17 mouse cellular contexts compared by ENCODE assay signal in genomic region chr14:30249591-30249990, GRCm38 (mm10).
DNase-seq lines count a peak whose midpoint lies in the region; ATAC-seq lines count a peak whose summit lies in the region.
"Had no signal": no experiment of that assay in that cellular context is flagged by ENCODE, and none has a peak within 500 bp of the region (broad histone marks: within the 10 kb centered on the region; RNA-seq: fewer than 3 reads in every experiment).

No protein-coding gene starts in this region.

- DNase-seq in heart, adult 11 months: peak; percentile 88
- peak; percentile 29 to 65 for DNase-seq in thymus, adult 18-20 months
- no peak for DNase-seq in left cerebral cortex, postnatal 10 days (ENCODE audit: extremely low spot score in 1 of 2, low spot score in 2 of 2)
- no peak for DNase-seq in layer of hippocampus, postnatal 14 days (ENCODE audit: low spot score in 2 of 2)
- DNase-seq: cerebellum, adult 9-10 months; layer of hippocampus, postnatal 36 days; lung, postnatal 4 days; right cerebral cortex, postnatal 14 days had no signal

- no peak overlapping the region for H3K9ac ChIP-seq in heart, embryonic 11.5 days (ENCODE audit: low read depth, low read length)
- no peak overlapping the region for H3K9ac ChIP-seq in heart, embryonic 12.5 days
- H3K9ac ChIP-seq: embryonic facial prominence, embryonic 12.5 days; hindbrain, embryonic 15.5 days; kidney, embryonic 15.5 days; neural tube, embryonic 15.5 days had no signal

- no peaks in the 10 kb centered on the region for H3K36me3 ChIP-seq in heart, embryonic 11.5 days (ENCODE audit: control insufficient read depth, insufficient read depth, low read length)
- no peaks in the 10 kb centered on the region for H3K36me3 ChIP-seq in heart, embryonic 12.5 days
- H3K36me3 ChIP-seq: embryonic facial prominence, embryonic 12.5 days; forebrain, embryonic 10.5 days; hindbrain, embryonic 15.5 days; kidney, embryonic 15.5 days; neural tube, embryonic 15.5 days had no signal

- no peak overlapping the region for H3K4me3 ChIP-seq in heart, embryonic 11.5 days (ENCODE audit: low read depth, low read length)
- H3K4me3 ChIP-seq in heart, embryonic 12.5 days: no peak overlapping the region
- H3K4me3 ChIP-seq: embryonic facial prominence, embryonic 12.5 days; forebrain, embryonic 10.5 days; hindbrain, embryonic 15.5 days; kidney, embryonic 15.5 days; neural tube, embryonic 15.5 days had no signal

- whole genome bisulfite sequencing in heart, embryonic 11.5 days (ENCODE audit: insufficient replicate concordance): 73% methylated on average over 4 of the region's 4 CpGs
- WGBS in heart, embryonic 12.5 days: 72% methylated on average over 4 of the region's 4 CpGs

- no peak overlapping the region for H3K27ac ChIP-seq in heart, embryonic 11.5 days (ENCODE audit: low read depth, low read length)
- H3K27ac ChIP-seq in heart, embryonic 12.5 days (ENCODE audit: poor library complexity, severe bottlenecking): no peak overlapping the region
- H3K27ac ChIP-seq: embryonic facial prominence, embryonic 12.5 days; forebrain, embryonic 10.5 days; hindbrain, embryonic 15.5 days; kidney, embryonic 15.5 days; neural tube, embryonic 15.5 days had no signal

- no peaks in the 10 kb centered on the region for H3K9me3 ChIP-seq in heart, embryonic 11.5 days (replicated peaks; ENCODE audit: control insufficient read depth, low read length)
- H3K9me3 ChIP-seq in heart, embryonic 12.5 days (replicated peaks): no peaks in the 10 kb centered on the region
- H3K9me3 ChIP-seq: embryonic facial prominence, embryonic 12.5 days; forebrain, embryonic 10.5 days; hindbrain, embryonic 15.5 days; kidney, embryonic 15.5 days; neural tube, embryonic 15.5 days had no signal

- H3K4me2 ChIP-seq in heart, embryonic 11.5 days: no peak overlapping the region
- no peak overlapping the region for H3K4me2 ChIP-seq in heart, embryonic 12.5 days
- H3K4me2 ChIP-seq: embryonic facial prominence, embryonic 12.5 days; hindbrain, embryonic 15.5 days; kidney, embryonic 15.5 days; neural tube, embryonic 15.5 days had no signal

- H3K4me1 ChIP-seq in heart, embryonic 11.5 days (ENCODE audit: control insufficient read depth, insufficient read depth, low read length): peaks cover 5% of the 10 kb centered on the region; the same call in 1 of the 2 replicates
- H3K4me1 ChIP-seq in heart, embryonic 12.5 days (replicated peaks): peaks cover 8% of the 10 kb centered on the region
- H3K4me1 ChIP-seq: forebrain, embryonic 10.5 days; kidney, embryonic 15.5 days had no signal

- intact Hi-C loops in left cerebral cortex, postnatal 10 days (cut with DNase I): no loop called here

- ATAC-seq in heart, embryonic 11.5 days (replicated peaks; ENCODE audit: insufficient number of reproducible peaks, low FRiP score, low TSS enrichment): no peak
- peak; percentile 95 for ATAC-seq in CD4-positive, CD25-positive, alpha-beta regulatory T cell, adult 4 months
- peak; percentile 53 for ATAC-seq in megakaryocyte, adult 5-6 weeks (ENCODE audit: poor library complexity, severe bottlenecking)
- no peak for ATAC-seq in heart, embryonic 12.5 days (ENCODE audit: insufficient number of reproducible peaks, low FRiP score)

- no peaks in the 10 kb centered on the region for H3K27me3 ChIP-seq in heart, embryonic 11.5 days (ENCODE audit: control insufficient read depth, insufficient read depth, low read length)
- no peaks in the 10 kb centered on the region for H3K27me3 ChIP-seq in heart, embryonic 12.5 days (replicated peaks)
- H3K27me3 ChIP-seq: embryonic facial prominence, embryonic 12.5 days; hindbrain, embryonic 15.5 days; kidney, embryonic 15.5 days; neural tube, embryonic 15.5 days had no signal

Comparison
In these comparisons a context has a peak if more than half of its experiments do, and no peak if none do; other contexts are left out.
1. DNase-seq: peak in heart, adult 11 months (single experiment) and thymus, adult 18-20 months (2 of 2); none in left cerebral cortex, postnatal 10 days (0 of 2) and layer of hippocampus, postnatal 14 days (0 of 2).
2. ATAC-seq: peak in CD4-positive, CD25-positive, alpha-beta regulatory T cell, adult 4 months (single experiment) and megakaryocyte, adult 5-6 weeks (single experiment); none in heart, embryonic 11.5 days (single experiment) and heart, embryonic 12.5 days (single experiment).